Mouse (Mus musculus): ENCODE results near the gene 4933430I17Rik. TPM values are rescaled to one million over a fixed set of nuclear protein-coding genes. Genes with fewer than 3 reads are reported as not detected.
A peak's percentile ranks its signal among the peaks of the same experiment; 100 is the strongest.

4933430I17Rik gene
- polyA plus RNA-seq, 1 experiment from 2014 or later: 0.49 TPM

- Histone ChIP-seq H3K4me1 (ENCODE audit: insufficient read depth, low read length) (peaks cover 20% of the 10 kb centered on the region; the same call in 1 of the 2 replicates), H3K36me3 (ENCODE audit: insufficient read depth, low read length) (peaks cover 20% of the 10 kb centered on the region), H3K9ac (replicated peaks; ENCODE audit: low read length) (no peak overlapping the region), H3K4me3 (ENCODE audit: low read length) (no peak overlapping the region), H3K27me3 (ENCODE audit: insufficient read depth, low read length) (no peaks in the 10 kb centered on the region), H3K4me2 (replicated peaks; ENCODE audit: low read depth, low read length) (no peak overlapping the region), H3K9me3 (ENCODE audit: low read length) (no peaks in the 10 kb centered on the region), H3K27ac (ENCODE audit: low read length) (peak overlapping the region; percentile 84; the same call in 1 of the 2 replicates)
- WGBS: 73% methylated on average over 7 of the region's 7 CpGs
- ATAC-seq (ENCODE audit: low FRiP score, low TSS enrichment): no peak
These were observed 22.2 kb upstream of the 4933430I17Rik start for GRCm38 (mm10) chr4:62502969-62503368.

GRCm38 (mm10) chr4:62503374-62503970 lies 21.7 kb upstream of the 4933430I17Rik start, which contains the start of gene Hdhd3:
Gene Hdhd3, minus strand, starts transcription at chr4:62503467.
- peak within 1 kb of the TSS; percentile 84 for H3K4me3 ChIP-seq (ENCODE audit: low read length)
- no peaks in the 10 kb centered on the region for H3K27me3 ChIP-seq (ENCODE audit: insufficient read depth, low read length)
- H3K4me1 ChIP-seq (ENCODE audit: insufficient read depth, low read length): peaks cover 20% of the 10 kb centered on the region; the same call in 1 of the 2 replicates
- peak within 1 kb of the TSS; percentile 84 for H3K27ac ChIP-seq (ENCODE audit: low read length)
- ATAC-seq (ENCODE audit: low FRiP score, low TSS enrichment): no peak
- H3K9me3 ChIP-seq (ENCODE audit: low read length): no peaks in the 10 kb centered on the region
- H3K4me2 ChIP-seq (replicated peaks; ENCODE audit: low read depth, low read length): peak within 1 kb of the TSS; percentile 68
- H3K9ac ChIP-seq (replicated peaks; ENCODE audit: low read length): peak within 1 kb of the TSS; percentile 84
- WGBS: 83% methylated on average over 3 of the region's 3 CpGs
- H3K36me3 ChIP-seq (ENCODE audit: insufficient read depth, low read length): peaks cover 23% of the 10 kb centered on the region

- WGBS: 74% methylated on average over 3 of the region's 3 CpGs
- no peak for ATAC-seq (ENCODE audit: low FRiP score, low TSS enrichment)
- Histone ChIP-seq H3K4me3 (ENCODE audit: low read length) (no peak overlapping the region), H3K4me2 (replicated peaks; ENCODE audit: low read depth, low read length) (no peak overlapping the region), H3K4me1 (ENCODE audit: insufficient read depth, low read length) (peaks cover 16% of the 10 kb centered on the region; the same call in 1 of the 2 replicates), H3K27ac (ENCODE audit: low read length) (no peak overlapping the region), H3K36me3 (ENCODE audit: insufficient read depth, low read length) (peaks cover 34% of the 10 kb centered on the region), H3K9me3 (ENCODE audit: low read length) (no peaks in the 10 kb centered on the region), H3K27me3 (ENCODE audit: insufficient read depth, low read length) (no peaks in the 10 kb centered on the region), H3K9ac (replicated peaks; ENCODE audit: low read length) (no peak overlapping the region)
These were observed 19.2 kb upstream of the 4933430I17Rik start for GRCm38 (mm10) chr4:62505991-62506390.

- ATAC-seq (ENCODE audit: low FRiP score, low TSS enrichment): no peak
- no peak overlapping the region for H3K27ac ChIP-seq (ENCODE audit: low read length)
- peaks cover 9% of the 10 kb centered on the region; the same call in 1 of the 2 replicates for H3K4me1 ChIP-seq (ENCODE audit: insufficient read depth, low read length)
- H3K9ac ChIP-seq (replicated peaks; ENCODE audit: low read length): no peak overlapping the region
- H3K9me3 ChIP-seq (ENCODE audit: low read length): no peaks in the 10 kb centered on the region
- H3K4me3 ChIP-seq (ENCODE audit: low read length): no peak overlapping the region
- H3K27me3 ChIP-seq (ENCODE audit: insufficient read depth, low read length): no peaks in the 10 kb centered on the region
- 51% methylated on average over 2 of the region's 2 CpGs for WGBS
- H3K4me2 ChIP-seq (replicated peaks; ENCODE audit: low read depth, low read length): no peak overlapping the region
- H3K36me3 ChIP-seq (ENCODE audit: insufficient read depth, low read length): peaks cover 42% of the 10 kb centered on the region
These were observed 18.4 kb upstream of the 4933430I17Rik start for GRCm38 (mm10) chr4:62506798-62507197.

GRCm38 (mm10) chr4:62508839-62509238 lies 16.3 kb upstream of the 4933430I17Rik start:
- no peak overlapping the region for H3K4me2 ChIP-seq (replicated peaks; ENCODE audit: low read depth, low read length)
- WGBS: 83% methylated on average over 5 of the region's 5 CpGs
- ATAC-seq (ENCODE audit: low FRiP score, low TSS enrichment): peak; percentile 66
- peaks cover 62% of the 10 kb centered on the region for H3K36me3 ChIP-seq (ENCODE audit: insufficient read depth, low read length)
- H3K9me3 ChIP-seq (ENCODE audit: low read length): no peaks in the 10 kb centered on the region
- H3K9ac ChIP-seq (replicated peaks; ENCODE audit: low read length): no peak overlapping the region
- no peak overlapping the region for H3K4me3 ChIP-seq (ENCODE audit: low read length)
- no peaks in the 10 kb centered on the region for H3K4me1 ChIP-seq (ENCODE audit: insufficient read depth, low read length)
- no peak overlapping the region for H3K27ac ChIP-seq (ENCODE audit: low read length)
- H3K27me3 ChIP-seq (ENCODE audit: insufficient read depth, low read length): no peaks in the 10 kb centered on the region

GRCm38 (mm10) chr4:62509946-62510345 lies 15.2 kb upstream of the 4933430I17Rik start:
- no peak overlapping the region for H3K4me3 ChIP-seq (ENCODE audit: low read length)
- peak overlapping the region; percentile 14; the same call in 1 of the 2 replicates for H3K27ac ChIP-seq (ENCODE audit: low read length)
- no peak overlapping the region for H3K4me2 ChIP-seq (replicated peaks; ENCODE audit: low read depth, low read length)
- no peak overlapping the region for H3K9ac ChIP-seq (replicated peaks; ENCODE audit: low read length)
- H3K27me3 ChIP-seq (ENCODE audit: insufficient read depth, low read length): no peaks in the 10 kb centered on the region
- H3K9me3 ChIP-seq (ENCODE audit: low read length): no peaks in the 10 kb centered on the region
- H3K4me1 ChIP-seq (ENCODE audit: insufficient read depth, low read length): peaks cover 1% of the 10 kb centered on the region; the same call in 1 of the 2 replicates
- WGBS: 80% methylated on average over 11 of the region's 11 CpGs
- H3K36me3 ChIP-seq (ENCODE audit: insufficient read depth, low read length): peaks cover 64% of the 10 kb centered on the region
- ATAC-seq (ENCODE audit: low FRiP score, low TSS enrichment): no peak

- H3K9ac ChIP-seq (replicated peaks; ENCODE audit: low read length): no peak overlapping the region; the same call in 1 of the 2 replicates
- no peak overlapping the region for H3K27ac ChIP-seq (ENCODE audit: low read length)
- peaks cover 42% of the 10 kb centered on the region for H3K4me1 ChIP-seq (ENCODE audit: insufficient read depth, low read length)
- H3K9me3 ChIP-seq (ENCODE audit: low read length): no peaks in the 10 kb centered on the region
- no peak for ATAC-seq (ENCODE audit: low FRiP score, low TSS enrichment)
- H3K4me2 ChIP-seq (replicated peaks; ENCODE audit: low read depth, low read length): no peak overlapping the region
- whole genome bisulfite sequencing: 61% methylated on average over 11 of the region's 11 CpGs
- H3K27me3 ChIP-seq (ENCODE audit: insufficient read depth, low read length): no peaks in the 10 kb centered on the region
- peaks cover 50% of the 10 kb centered on the region for H3K36me3 ChIP-seq (ENCODE audit: insufficient read depth, low read length)
- no peak overlapping the region for H3K4me3 ChIP-seq (ENCODE audit: low read length)
These were observed 11.1 kb upstream of the 4933430I17Rik start for GRCm38 (mm10) chr4:62513998-62514506.

- Histone ChIP-seq H3K27ac (ENCODE audit: low read length) (peak overlapping the region; percentile 65; the same call in 1 of the 2 replicates), H3K4me1 (ENCODE audit: insufficient read depth, low read length) (peaks cover 42% of the 10 kb centered on the region), H3K9me3 (ENCODE audit: low read length) (no peaks in the 10 kb centered on the region), H3K4me3 (ENCODE audit: low read length) (no peak overlapping the region), H3K4me2 (replicated peaks; ENCODE audit: low read depth, low read length) (no peak overlapping the region), H3K36me3 (ENCODE audit: insufficient read depth, low read length) (peaks cover 40% of the 10 kb centered on the region), H3K27me3 (ENCODE audit: insufficient read depth, low read length) (no peaks in the 10 kb centered on the region), H3K9ac (replicated peaks; ENCODE audit: low read length) (no peak overlapping the region)
- WGBS: 79% methylated on average over 7 of the region's 7 CpGs
- ATAC-seq (ENCODE audit: low FRiP score, low TSS enrichment): no peak
These were observed 10.2 kb upstream of the 4933430I17Rik start for GRCm38 (mm10) chr4:62514995-62515394.

- Histone ChIP-seq H3K9me3 (ENCODE audit: low read length) (no peaks in the 10 kb centered on the region), H3K36me3 (ENCODE audit: insufficient read depth, low read length) (peaks cover 36% of the 10 kb centered on the region), H3K4me2 (replicated peaks; ENCODE audit: low read depth, low read length) (no peak overlapping the region), H3K27me3 (ENCODE audit: insufficient read depth, low read length) (no peaks in the 10 kb centered on the region), H3K4me1 (ENCODE audit: insufficient read depth, low read length) (peaks cover 45% of the 10 kb centered on the region), H3K9ac (replicated peaks; ENCODE audit: low read length) (0 out of 2 replicates have a peak overlapping the region, but pooled peaks have one; percentile 19), H3K4me3 (ENCODE audit: low read length) (no peak overlapping the region), H3K27ac (ENCODE audit: low read length) (peak overlapping the region; percentile 65; the same call in 1 of the 2 replicates)
- no peak for ATAC-seq (ENCODE audit: low FRiP score, low TSS enrichment)
- WGBS: 68% methylated on average over 3 of the region's 3 CpGs
These were observed 9.7 kb upstream of the 4933430I17Rik start for GRCm38 (mm10) chr4:62515490-62515889.

GRCm38 (mm10) chr4:62516079-62516478 lies 9.1 kb upstream of the 4933430I17Rik start:
- H3K9me3 ChIP-seq (ENCODE audit: low read length): no peaks in the 10 kb centered on the region
- H3K4me3 ChIP-seq (ENCODE audit: low read length): no peak overlapping the region
- WGBS: 30% methylated on average over 2 of the region's 2 CpGs
- H3K4me2 ChIP-seq (replicated peaks; ENCODE audit: low read depth, low read length): no peak overlapping the region
- peak overlapping the region; percentile 19; the same call in 1 of the 2 replicates for H3K9ac ChIP-seq (replicated peaks; ENCODE audit: low read length)
- ATAC-seq (ENCODE audit: low FRiP score, low TSS enrichment): no peak
- H3K27ac ChIP-seq (ENCODE audit: low read length): peak overlapping the region; percentile 65; the same call in 1 of the 2 replicates
- H3K36me3 ChIP-seq (ENCODE audit: insufficient read depth, low read length): peaks cover 30% of the 10 kb centered on the region
- H3K27me3 ChIP-seq (ENCODE audit: insufficient read depth, low read length): no peaks in the 10 kb centered on the region
- H3K4me1 ChIP-seq (ENCODE audit: insufficient read depth, low read length): peaks cover 46% of the 10 kb centered on the region

All from kidney, embryonic 16.5 days (tissue).